Mouse (Mus musculus) embryonic facial prominence, embryonic 11.5 days (tissue): Measurements from ENCODE around the gene Dysf. TPM values are rescaled to one million over a fixed set of nuclear protein-coding genes. Genes with fewer than 3 reads are reported as not detected.

Experiments
- ATAC-seq: fragments of 200-750 bp; cut with Nextera tagmentation; replicated peaks from 2 replicates; pipeline ENCODE4 v1.8.0; 2017; ENCODE audit warnings: low read depth; ENCODE audit not compliant: insufficient number of reproducible peaks, low FRiP score, low TSS enrichment
- DNase-seq: peaks from one replicate; pipeline ENCODE4 v3.0.0-alpha.2; 2015; ENCODE audit warnings: low spot score
- H3K27ac ChIP-seq: fragments of 300-500 bp; sonication (generic); replicated peaks from 2 replicates; pipeline ENCODE4 v1.5.1; 2014; ENCODE audit warnings: mild to moderate bottlenecking, low read depth, low read length, control low read depth
- H3K27me3 ChIP-seq: fragments of 300-500 bp; sonication (generic); 2 replicates; pipeline ENCODE4 v1.6.1; 2014; ENCODE audit warnings: mild to moderate bottlenecking, low read length, moderate library complexity, mixed read lengths; ENCODE audit not compliant: control insufficient read depth, insufficient read depth
- H3K36me3 ChIP-seq: fragments of 300-500 bp; sonication (generic); replicated peaks from 2 replicates; pipeline ENCODE4 v1.6.1; 2014; ENCODE audit warnings: low read depth, mild to moderate bottlenecking, low read length, moderate library complexity, mixed read lengths; ENCODE audit not compliant: control insufficient read depth, insufficient read depth
- H3K4me1 ChIP-seq: fragments of 300-500 bp; sonication (generic); 2 replicates; pipeline ENCODE4 v1.6.1; 2014; ENCODE audit warnings: low read length, mixed read lengths; ENCODE audit not compliant: control insufficient read depth, insufficient read depth
- H3K4me2 ChIP-seq: fragments of 300-500 bp; sonication (generic); 2 replicates; pipeline ENCODE4 v1.6.1; 2014; ENCODE audit warnings: low read depth, mild to moderate bottlenecking, control low read depth, low read length, moderate library complexity
- H3K4me3 ChIP-seq: fragments of 300-500 bp; sonication (generic); 2 replicates; pipeline ENCODE4 v1.5.1; 2014; ENCODE audit warnings: low read depth, low read length, control low read depth
- H3K9ac ChIP-seq: fragments of 300-500 bp; sonication (generic); replicated peaks from 2 replicates; pipeline ENCODE4 v1.6.1; 2014; ENCODE audit warnings: mild to moderate bottlenecking, control low read depth, low read length
- H3K9me3 ChIP-seq: fragments of 300-500 bp; sonication (generic); replicated peaks from 2 replicates; pipeline ENCODE4 v1.6.1; 2016; ENCODE audit warnings: mild to moderate bottlenecking, low read length, inconsistent platforms, mixed read lengths; ENCODE audit not compliant: control insufficient read depth
- WGBS: fragments of 180-500 bp; shearing (Covaris S2); extraction: QIAGEN DNeasy Blood & Tissue Kit; methylation state at CpG from one replicate; pipeline ENCODE4 v1.1.7; 2014; 5-methylcytosine and 5-hydroxymethylcytosine counted together
- polyA plus RNA-seq: library from polyadenylated mRNA; unstranded; fragments of >200 nt; fragmentation: Nextera tagmentation; extraction: Ambion mirVana; gene quantifications from 2 replicates; pipeline ENCODE4 v1.2.1, GENCODE M21; 2014

Dysf gene
- polyA plus RNA-seq, 1 experiment from 2014 or later = 7.8 TPM

DNA sequence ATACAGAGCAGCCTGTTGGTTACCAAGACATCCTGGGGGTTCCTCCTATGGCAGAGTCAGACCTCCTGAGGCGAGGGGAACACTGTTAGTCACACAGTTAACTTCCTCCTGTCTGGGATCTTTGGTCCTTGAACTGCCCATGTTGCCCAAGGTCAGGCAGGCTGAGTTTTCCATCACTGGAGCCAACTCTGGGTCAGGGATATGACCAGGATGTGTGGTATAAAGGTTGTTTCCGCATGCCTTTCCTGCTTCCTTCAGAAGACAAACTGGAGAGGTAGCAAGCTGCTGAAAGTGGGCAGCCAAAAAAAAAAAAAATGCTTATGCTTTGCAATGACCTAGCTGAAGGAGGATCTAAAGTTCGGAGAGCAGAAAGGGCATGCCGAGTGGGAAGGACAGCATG is 116.7 kb downstream of the Dysf start:
- DNase-seq = no peak
- Histone ChIP-seq H3K27ac (no peak overlapping the region), H3K4me1 (no peaks in the 10 kb centered on the region), H3K4me3 (no peak overlapping the region), H3K4me2 (no peak overlapping the region), H3K9ac (no peak overlapping the region), H3K36me3 (no peaks in the 10 kb centered on the region), H3K9me3 (no peaks in the 10 kb centered on the region), H3K27me3 (no peaks in the 10 kb centered on the region)
- ATAC-seq = no peak
- 76% methylated on average over 4 of the region's 4 CpGs for WGBS

DNA sequence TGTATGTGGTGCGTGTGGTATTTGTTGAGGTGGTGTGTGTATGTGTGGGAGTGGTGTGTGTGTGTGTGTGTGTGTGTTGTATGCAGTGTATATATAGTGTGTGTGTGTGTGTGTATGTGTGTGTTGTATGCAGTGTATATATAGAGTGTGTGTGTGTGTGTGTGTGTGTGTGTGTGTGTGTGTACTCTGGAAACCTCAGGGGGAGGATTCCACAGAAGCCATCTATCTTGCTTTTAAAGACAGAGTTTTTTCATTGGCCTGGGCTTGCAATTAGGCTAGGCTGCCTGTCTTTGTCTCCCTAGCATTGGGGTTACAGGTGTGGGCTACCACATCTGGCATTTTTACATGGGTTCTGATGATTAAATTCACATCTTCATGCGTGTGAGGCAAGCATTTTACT is 119.8 kb downstream of the Dysf start:
- Histone ChIP-seq H3K4me2 (no peak overlapping the region), H3K4me3 (no peak overlapping the region), H3K27me3 (no peaks in the 10 kb centered on the region), H3K9ac (no peak overlapping the region), H3K9me3 (no peaks in the 10 kb centered on the region), H3K4me1 (no peaks in the 10 kb centered on the region), H3K36me3 (no peaks in the 10 kb centered on the region), H3K27ac (no peak overlapping the region)
- 79% methylated on average over 2 of the region's 2 CpGs for WGBS
- ATAC-seq (no peak), DNase-seq (no peak)

DNA sequence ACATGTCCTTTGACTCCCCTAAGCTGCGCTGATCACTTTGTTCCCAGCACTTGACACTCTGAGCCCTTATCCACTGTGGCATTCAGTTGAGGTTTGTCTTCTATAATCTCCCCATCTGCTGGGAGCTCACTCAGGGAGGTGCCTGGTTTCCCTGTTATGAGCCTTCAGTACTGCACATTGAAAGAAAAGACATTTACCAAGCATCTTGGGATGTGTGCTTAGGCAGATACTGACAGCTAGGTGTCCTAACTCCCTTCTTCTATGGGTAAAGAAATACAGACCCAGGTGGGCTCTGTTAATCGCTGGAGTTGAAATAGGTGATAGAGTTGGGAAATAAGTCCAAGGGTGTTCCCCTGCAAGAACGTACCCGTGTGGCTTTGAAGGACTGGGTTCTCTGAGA is 122.5 kb downstream of the Dysf start:
- DNase-seq = no peak
- Histone ChIP-seq H3K36me3 (no peaks in the 10 kb centered on the region), H3K4me3 (no peak overlapping the region), H3K27ac (no peak overlapping the region), H3K4me2 (no peak overlapping the region), H3K4me1 (no peaks in the 10 kb centered on the region), H3K27me3 (no peaks in the 10 kb centered on the region), H3K9me3 (no peaks in the 10 kb centered on the region), H3K9ac (no peak overlapping the region)
- WGBS = 84% methylated on average over 4 of the region's 4 CpGs
- ATAC-seq = no peak

DNA sequence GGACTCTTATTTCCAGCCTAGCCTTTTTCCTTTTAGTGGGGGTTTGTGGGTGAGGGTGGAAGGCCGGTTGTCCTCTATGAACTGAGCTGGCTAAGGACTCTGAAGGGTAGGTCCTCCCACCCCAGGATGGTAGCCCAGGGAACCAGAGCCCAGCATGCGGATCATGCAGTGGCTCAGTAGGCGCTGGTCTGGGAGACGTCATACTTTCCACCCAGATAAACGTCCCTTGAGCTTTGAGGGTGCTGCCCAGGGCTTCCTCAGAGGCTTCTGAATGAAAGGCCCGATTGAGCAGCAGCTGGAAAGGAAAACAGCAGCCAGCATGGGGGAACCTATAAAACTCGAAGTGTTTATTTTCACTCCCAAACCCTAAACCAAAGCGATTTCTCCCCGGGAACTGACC is 123.1 kb downstream of the Dysf start:
- H3K9me3 ChIP-seq = no peaks in the 10 kb centered on the region
- H3K4me3 ChIP-seq = no peak overlapping the region
- ATAC-seq = no peak
- WGBS = 61% methylated on average over 9 of the region's 9 CpGs
- peak overlapping the region; percentile 20; the same call in 1 of the 2 replicates for H3K27ac ChIP-seq
- no peak for DNase-seq
- H3K27me3 ChIP-seq = no peaks in the 10 kb centered on the region
- H3K4me2 ChIP-seq = no peak overlapping the region
- no peak overlapping the region for H3K9ac ChIP-seq
- no peaks in the 10 kb centered on the region for H3K4me1 ChIP-seq
- H3K36me3 ChIP-seq = no peaks in the 10 kb centered on the region

DNA sequence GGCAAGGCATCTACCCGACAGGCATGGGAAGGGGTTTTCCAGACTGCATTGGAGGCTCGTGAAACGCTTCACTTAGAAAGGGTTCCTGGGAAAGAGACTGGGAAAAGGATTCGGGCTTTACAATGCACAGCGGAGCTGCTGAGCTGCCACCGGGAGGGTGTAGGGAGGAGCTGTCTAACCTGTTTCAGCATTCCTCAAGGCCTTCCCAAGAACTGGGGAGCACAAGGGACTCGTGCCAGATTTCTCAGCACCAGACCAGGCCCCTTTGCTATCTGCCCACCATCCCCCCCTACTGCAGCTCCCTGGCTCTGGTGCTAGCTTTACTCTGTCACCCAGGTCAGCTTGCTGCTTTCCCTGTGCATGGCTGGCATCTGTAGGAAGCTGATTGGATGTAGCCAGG is 124.7 kb downstream of the Dysf start:
- no peak overlapping the region for H3K4me3 ChIP-seq
- ATAC-seq (no peak), DNase-seq (no peak)
- H3K4me1 ChIP-seq = no peaks in the 10 kb centered on the region
- H3K9ac ChIP-seq = no peak overlapping the region
- H3K9me3 ChIP-seq = no peaks in the 10 kb centered on the region
- 57% methylated on average over 7 of the region's 7 CpGs for WGBS
- no peaks in the 10 kb centered on the region for H3K27me3 ChIP-seq
- no peak overlapping the region for H3K4me2 ChIP-seq
- H3K36me3 ChIP-seq = no peaks in the 10 kb centered on the region
- H3K27ac ChIP-seq = no peak overlapping the region

DNA sequence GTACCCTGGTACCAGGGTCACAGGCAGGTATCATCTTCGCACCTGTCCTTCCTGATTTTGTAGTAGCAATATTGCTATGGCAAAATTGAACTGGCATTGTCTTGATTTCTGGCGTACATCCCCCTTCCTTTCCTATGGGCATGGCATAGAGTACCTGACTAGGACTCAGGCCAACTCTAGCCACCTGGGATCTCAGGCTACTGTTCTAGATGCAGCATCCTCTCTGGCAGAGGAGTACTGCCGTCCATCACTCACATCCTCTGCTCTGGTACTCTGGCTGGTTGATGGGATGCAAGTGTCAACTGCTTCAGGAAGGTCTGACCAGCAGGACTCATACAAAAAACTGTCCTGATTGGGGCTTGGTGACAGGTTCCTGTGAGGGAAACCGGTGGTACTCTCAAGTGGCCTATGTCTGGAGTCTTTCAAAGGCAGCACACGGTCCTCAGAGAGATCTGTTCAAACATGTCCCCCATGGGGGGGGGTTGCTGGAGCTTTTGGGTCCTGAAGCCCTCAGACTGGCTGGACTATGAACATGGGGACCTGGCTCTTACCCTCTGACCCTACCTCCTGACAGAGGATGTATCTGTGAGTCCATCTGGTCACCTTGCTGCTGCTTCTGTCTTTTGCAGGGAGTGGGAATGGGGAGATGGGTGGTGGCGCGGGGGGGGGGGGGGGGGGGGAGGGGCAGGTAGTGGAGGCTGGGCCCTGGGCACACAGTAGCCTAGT is 125.8 kb downstream of the Dysf start:
- 61% methylated on average over 5 of the region's 7 CpGs for WGBS
- DNase-seq (peak; percentile 13), ATAC-seq (peak; percentile 31)
- Histone ChIP-seq H3K4me1 (no peaks in the 10 kb centered on the region), H3K4me2 (no peak overlapping the region), H3K36me3 (no peaks in the 10 kb centered on the region), H3K4me3 (no peak overlapping the region), H3K9me3 (no peaks in the 10 kb centered on the region), H3K9ac (no peak overlapping the region), H3K27me3 (no peaks in the 10 kb centered on the region), H3K27ac (peak overlapping the region; percentile 70; the same call in 1 of the 2 replicates)

DNA sequence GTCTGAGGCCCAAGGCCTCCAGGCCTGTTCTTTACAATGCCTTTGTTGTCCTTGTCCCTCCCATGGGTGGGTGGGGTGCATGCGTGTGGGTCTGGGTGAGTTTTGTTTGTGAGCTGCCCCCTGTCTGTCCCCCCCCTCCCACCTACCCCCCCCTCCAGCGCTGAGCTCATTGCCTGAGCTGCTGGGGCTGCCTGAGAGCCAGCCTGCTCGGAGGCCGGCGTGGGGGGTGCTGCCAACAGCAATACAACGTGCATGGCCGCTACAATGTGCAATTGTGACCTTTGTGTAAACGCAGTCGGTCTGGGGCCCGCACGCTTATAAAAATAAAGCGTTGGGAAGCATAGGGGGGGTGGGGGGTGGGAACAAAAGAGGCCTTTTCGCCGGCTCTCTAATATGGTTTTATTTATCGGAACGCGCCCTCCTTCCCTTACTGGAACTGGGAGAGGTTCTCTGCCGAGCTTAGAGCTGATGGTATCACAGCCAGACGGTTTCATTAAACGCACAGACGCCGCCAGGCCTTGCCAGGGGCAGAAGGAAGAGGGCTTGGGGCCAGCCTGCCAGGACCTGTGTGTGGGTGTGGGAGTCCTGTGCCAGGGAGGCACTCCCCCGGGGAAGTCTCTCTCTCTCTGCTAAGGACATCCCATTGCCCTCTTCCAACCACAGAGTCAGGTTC is 126.5 kb downstream of the Dysf start:
- Histone ChIP-seq H3K27ac (peak overlapping the region; percentile 70), H3K4me1 (no peaks in the 10 kb centered on the region), H3K9me3 (no peaks in the 10 kb centered on the region), H3K4me3 (no peak overlapping the region), H3K36me3 (no peaks in the 10 kb centered on the region), H3K9ac (peak overlapping the region; percentile 11; the same call in 1 of the 2 replicates), H3K27me3 (no peaks in the 10 kb centered on the region), H3K4me2 (no peak overlapping the region)
- peak; percentile 73 for DNase-seq
- WGBS = 18% methylated on average over 23 of the region's 23 CpGs
- ATAC-seq = peak; percentile 83

DNA sequence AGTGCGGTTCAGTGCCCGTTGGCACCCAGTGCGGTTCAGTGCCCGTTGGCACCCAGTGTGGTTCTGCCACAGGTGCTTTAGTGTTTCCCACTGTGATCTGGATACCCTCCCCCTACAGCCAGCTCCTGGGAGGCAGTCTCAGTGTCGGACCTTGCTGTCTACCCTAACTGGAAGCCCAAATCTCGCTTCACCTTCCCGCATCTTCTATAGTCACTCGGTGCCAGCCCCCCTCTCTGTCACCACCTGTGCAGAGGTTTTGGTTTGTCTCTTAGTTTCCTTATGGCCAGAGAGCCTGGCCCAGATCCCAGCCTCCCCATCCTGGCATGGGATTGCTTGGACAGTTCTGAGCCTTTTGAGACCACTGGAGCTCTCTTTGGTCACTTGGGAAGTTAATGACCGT is 127.3 kb downstream of the Dysf start:
- Histone ChIP-seq H3K9ac (no peak overlapping the region), H3K4me3 (no peak overlapping the region), H3K4me1 (no peaks in the 10 kb centered on the region), H3K27ac (no peak overlapping the region), H3K27me3 (no peaks in the 10 kb centered on the region), H3K4me2 (no peak overlapping the region), H3K9me3 (no peaks in the 10 kb centered on the region), H3K36me3 (no peaks in the 10 kb centered on the region)
- 91% methylated on average over 9 of the region's 9 CpGs for WGBS
- ATAC-seq (no peak), DNase-seq (no peak)
